Mouse (Mus musculus) liver, embryonic 13.5 days (tissue): ENCODE data around the gene Mrrf. TPM values are rescaled to one million over a fixed set of nuclear protein-coding genes. Genes with fewer than 3 reads are reported as not detected.
"Not testable (repeated sequence)": the region's sequence is repeated elsewhere in the genome, so short reads cannot be mapped to it uniquely, and the experiment has no call there.

Source experiments
- ATAC-seq: fragments of 200-750 bp; cut with Nextera tagmentation; 2 replicates; pipeline ENCODE4 v1.8.0; 2017; ENCODE audit warnings: low read depth, mild to moderate bottlenecking, moderate number of reproducible peaks, moderate library complexity
- DNase-seq: peaks from one replicate; pipeline ENCODE4 v3.0.0; 2022
- H3K27ac ChIP-seq: fragments of 300-500 bp; sonication (generic); 2 replicates; pipeline ENCODE4 v1.5.1; 2015; ENCODE audit warnings: moderate library complexity, mild to moderate bottlenecking, inconsistent platforms
- H3K27me3 ChIP-seq: fragments of 300-500 bp; sonication (generic); 2 replicates; pipeline ENCODE4 v1.6.1; 2015; ENCODE audit warnings: mild to moderate bottlenecking, inconsistent platforms
- H3K36me3 ChIP-seq: fragments of 300-500 bp; sonication (generic); 2 replicates; pipeline ENCODE4 v1.6.1; 2015; ENCODE audit warnings: mild to moderate bottlenecking, inconsistent platforms
- H3K4me1 ChIP-seq: fragments of 300-500 bp; sonication (generic); replicated peaks from 2 replicates; pipeline ENCODE4 v1.6.1; 2015; ENCODE audit warnings: inconsistent platforms
- H3K4me2 ChIP-seq: fragments of 300-500 bp; sonication (generic); 2 replicates; pipeline ENCODE4 v1.6.1; 2015; ENCODE audit warnings: inconsistent platforms, mild to moderate bottlenecking, moderate library complexity
- H3K4me3 ChIP-seq: fragments of 300-500 bp; sonication (generic); replicated peaks from 2 replicates; pipeline ENCODE4 v1.5.1; 2015; ENCODE audit warnings: mild to moderate bottlenecking, inconsistent platforms
- H3K9ac ChIP-seq: fragments of 300-500 bp; sonication (generic); 2 replicates; pipeline ENCODE4 v1.6.1; 2015; ENCODE audit warnings: mild to moderate bottlenecking, inconsistent platforms
- H3K9me3 ChIP-seq: fragments of 300-500 bp; sonication (generic); replicated peaks from 2 replicates; pipeline ENCODE4 v1.6.1; 2016; ENCODE audit warnings: inconsistent platforms
- WGBS: fragments of 180-500 bp; shearing (Covaris S2); methylation state at CpG from one replicate; pipeline ENCODE4 v1.1.7; 2015; ENCODE audit not compliant: insufficient replicate concordance; 5-methylcytosine and 5-hydroxymethylcytosine counted together
- polyA plus RNA-seq: library from polyadenylated mRNA; unstranded; fragments of >200 nt; fragmentation: Nextera tagmentation; extraction: Ambion mirVana; gene quantifications from 2 replicates; pipeline ENCODE4 v1.2.1, GENCODE M21; 2015

The Mrrf gene
- polyA plus RNA-seq, 1 experiment from 2014 or later = 21.5 TPM

- Histone ChIP-seq H3K4me2 (no peak overlapping the region), H3K4me1 (peaks cover 36% of the 10 kb centered on the region), H3K27ac (0 out of 2 replicates have a peak overlapping the region, but pooled peaks have one; percentile 48), H3K36me3 (peaks cover 26% of the 10 kb centered on the region), H3K27me3 (no peaks in the 10 kb centered on the region), H3K4me3 (no peak overlapping the region), H3K9ac (0 out of 2 replicates have a peak overlapping the region, but pooled peaks have one; percentile 6), H3K9me3 (no peaks in the 10 kb centered on the region)
- ATAC-seq (no peak), DNase-seq (no peak)
- WGBS = 57% methylated on average over 2 of the region's 2 CpGs
These were observed 2.9 kb downstream of the Mrrf start for GRCm38 (mm10) chr2:36139096-36139495.

GRCm38 (mm10) chr2:36148876-36149365 is 12.7 kb downstream of the Mrrf start:
- DNase-seq (no peak), ATAC-seq (no peak)
- Histone ChIP-seq H3K4me2 (no peak overlapping the region), H3K4me3 (no peak overlapping the region), H3K9me3 (no peaks in the 10 kb centered on the region), H3K27me3 (no peaks in the 10 kb centered on the region), H3K27ac (no peak overlapping the region), H3K9ac (no peak overlapping the region), H3K4me1 (no peaks in the 10 kb centered on the region), H3K36me3 (peaks cover 40% of the 10 kb centered on the region)
- 81% methylated on average over 7 of the region's 7 CpGs for WGBS

GRCm38 (mm10) chr2:36152401-36152800 is 16.2 kb downstream of the Mrrf start:
- not testable (repeated sequence) for H3K27ac ChIP-seq, ATAC-seq, H3K27me3 ChIP-seq, H3K4me2 ChIP-seq, H3K4me3 ChIP-seq, H3K4me1 ChIP-seq, DNase-seq, H3K9ac ChIP-seq, H3K9me3 ChIP-seq
- 83% methylated on average over 4 of the region's 4 CpGs for WGBS
- H3K36me3 ChIP-seq = peaks cover 54% of the 10 kb centered on the region

GRCm38 (mm10) chr2:36157461-36157860 is 21.3 kb downstream of the Mrrf start:
- H3K4me1 ChIP-seq = no peaks in the 10 kb centered on the region
- H3K9ac ChIP-seq = no peak overlapping the region
- ATAC-seq = no peak
- no peaks in the 10 kb centered on the region for H3K27me3 ChIP-seq
- H3K4me3 ChIP-seq = no peak overlapping the region
- peaks cover 48% of the 10 kb centered on the region for H3K36me3 ChIP-seq
- no peak overlapping the region for H3K4me2 ChIP-seq
- no peak for DNase-seq
- H3K27ac ChIP-seq = no peak overlapping the region
- WGBS = 75% methylated on average over 1 of the region's 1 CpGs
- no peaks in the 10 kb centered on the region for H3K9me3 ChIP-seq

- H3K4me3 ChIP-seq = no peak overlapping the region
- ATAC-seq = no peak
- H3K4me1 ChIP-seq = no peaks in the 10 kb centered on the region
- peaks cover 38% of the 10 kb centered on the region for H3K36me3 ChIP-seq
- H3K4me2 ChIP-seq = no peak overlapping the region
- H3K9ac ChIP-seq = no peak overlapping the region
- H3K27me3 ChIP-seq = no peaks in the 10 kb centered on the region
- no peaks in the 10 kb centered on the region for H3K9me3 ChIP-seq
- DNase-seq = no peak
- WGBS = 82% methylated on average over 4 of the region's 4 CpGs
- no peak overlapping the region for H3K27ac ChIP-seq
These were observed 23.1 kb downstream of the Mrrf start for GRCm38 (mm10) chr2:36159336-36159735.

- ATAC-seq (no peak), DNase-seq (no peak)
- Histone ChIP-seq H3K36me3 (peaks cover 12% of the 10 kb centered on the region; the same call in 1 of the 2 replicates), H3K9me3 (no peaks in the 10 kb centered on the region), H3K27me3 (no peaks in the 10 kb centered on the region), H3K4me1 (peaks cover 11% of the 10 kb centered on the region), H3K4me2 (no peak overlapping the region), H3K4me3 (no peak overlapping the region), H3K27ac (no peak overlapping the region), H3K9ac (no peak overlapping the region)
- WGBS = 75% methylated on average over 1 of the region's 1 CpGs
These were observed 31.9 kb downstream of the Mrrf start for GRCm38 (mm10) chr2:36167990-36168618.

- H3K4me2 ChIP-seq = no peak overlapping the region
- H3K9me3 ChIP-seq = no peaks in the 10 kb centered on the region
- ATAC-seq (no peak), DNase-seq (no peak)
- no peak overlapping the region for H3K27ac ChIP-seq
- 73% methylated on average over 4 of the region's 4 CpGs for WGBS
- H3K4me3 ChIP-seq = no peak overlapping the region
- no peak overlapping the region for H3K9ac ChIP-seq
- H3K4me1 ChIP-seq = peaks cover 11% of the 10 kb centered on the region
- peaks cover 9% of the 10 kb centered on the region; the same call in 1 of the 2 replicates for H3K36me3 ChIP-seq
- no peaks in the 10 kb centered on the region for H3K27me3 ChIP-seq
These were observed 33.0 kb downstream of the Mrrf start for GRCm38 (mm10) chr2:36169176-36169575.

GRCm38 (mm10) chr2:36172136-36172535 is 35.9 kb downstream of the Mrrf start:
- ATAC-seq = no peak
- Histone ChIP-seq H3K4me1 (peaks cover 5% of the 10 kb centered on the region), H3K9me3 (no peaks in the 10 kb centered on the region), H3K4me3 (no peak overlapping the region), H3K27ac (peak overlapping the region; percentile 3; the same call in 1 of the 2 replicates), H3K27me3 (no peaks in the 10 kb centered on the region), H3K9ac (no peak overlapping the region), H3K36me3 (peaks cover 13% of the 10 kb centered on the region), H3K4me2 (no peak overlapping the region)
- DNase-seq = no peak
- WGBS = 77% methylated on average over 4 of the region's 4 CpGs

- ATAC-seq = no peak
- Histone ChIP-seq H3K9ac (no peak overlapping the region), H3K27me3 (no peaks in the 10 kb centered on the region), H3K4me3 (no peak overlapping the region), H3K36me3 (peaks cover 17% of the 10 kb centered on the region), H3K4me2 (no peak overlapping the region), H3K9me3 (no peaks in the 10 kb centered on the region), H3K27ac (peak overlapping the region; percentile 3; the same call in 1 of the 2 replicates), H3K4me1 (peaks cover under 1% of the 10 kb centered on the region; the same call in 1 of the 2 replicates)
- DNase-seq = no peak
- 80% methylated on average over 3 of the region's 3 CpGs for WGBS
These were observed 36.4 kb downstream of the Mrrf start for GRCm38 (mm10) chr2:36172574-36172973.

GRCm38 (mm10) chr2:36179487-36179886 is 43.3 kb downstream of the Mrrf start:
- Histone ChIP-seq H3K4me2 (no peak overlapping the region), H3K4me1 (peaks cover 26% of the 10 kb centered on the region), H3K27me3 (no peaks in the 10 kb centered on the region), H3K9me3 (no peaks in the 10 kb centered on the region), H3K4me3 (no peak overlapping the region), H3K36me3 (peaks cover 37% of the 10 kb centered on the region), H3K27ac (peak overlapping the region; percentile 38; the same call in 1 of the 2 replicates), H3K9ac (no peak overlapping the region)
- 70% methylated on average over 3 of the region's 3 CpGs for WGBS
- DNase-seq (no peak), ATAC-seq (no peak)

GRCm38 (mm10) chr2:36181587-36182368 is 45.6 kb downstream of the Mrrf start:
- DNase-seq = not testable (repeated sequence)

More at GRCm38 (mm10) chr2:36181587-36182368, 45.6 kb downstream of the Mrrf start:
- Histone ChIP-seq H3K36me3 (peaks cover 28% of the 10 kb centered on the region), H3K4me2 (peak overlapping the region; percentile 54), H3K4me1 (peaks cover 30% of the 10 kb centered on the region), H3K4me3 (peak overlapping the region; percentile 48)
- WGBS = 73% methylated on average over 4 of the region's 4 CpGs
- H3K27ac ChIP-seq, H3K9me3 ChIP-seq, H3K27me3 ChIP-seq, H3K9ac ChIP-seq: not testable (repeated sequence)
- ATAC-seq = peak; percentile 72
